Mouse (Mus musculus): ENCODE results near the gene Gstt1.
"Not testable (repeated sequence)": the region's sequence is repeated elsewhere in the genome, so short reads cannot be mapped to it uniquely, and the experiment has no call there.

Gstt1 gene

GRCm38 (mm10) chr10:75818641-75819040 lies 20.3 kb upstream of the Gstt1 start:
- no peak for DNase-seq (ENCODE audit: low read depth in 2 of 2, low spot score in 2 of 2)

- DNase-seq (ENCODE audit: low read depth in 2 of 2, low spot score in 2 of 2): no peak
Observed at GRCm38 (mm10) chr10:75804217-75804616, 5.8 kb upstream of the Gstt1 start.

- DNase-seq (ENCODE audit: low read depth in 2 of 2, low spot score in 2 of 2): no peak
Observed at GRCm38 (mm10) chr10:75797619-75798175, 687 bp downstream of the Gstt1 start.

GRCm38 (mm10) chr10:75796731-75797516 lies 1.5 kb downstream of the Gstt1 start:
- DNase-seq (ENCODE audit: low read depth in 2 of 2, low spot score in 2 of 2): no peak

GRCm38 (mm10) chr10:75794880-75795279 lies 3.5 kb downstream of the Gstt1 start:
- DNase-seq (ENCODE audit: low read depth in 2 of 2, low spot score in 2 of 2): no peak

GRCm38 (mm10) chr10:75790773-75791172 lies 7.6 kb downstream of the Gstt1 start:
- DNase-seq (ENCODE audit: low read depth in 2 of 2, low spot score in 2 of 2): peak in 1 of 2 experiments; percentile 30

GRCm38 (mm10) chr10:75789841-75790240 lies 8.5 kb downstream of the Gstt1 start:
- no peak for DNase-seq (ENCODE audit: low read depth in 2 of 2, low spot score in 2 of 2)

- no peak for DNase-seq (ENCODE audit: low read depth in 2 of 2, low spot score in 2 of 2)
Observed at GRCm38 (mm10) chr10:75789081-75789735, 9.2 kb downstream of the Gstt1 start.

- DNase-seq (ENCODE audit: low read depth in 2 of 2, low spot score in 2 of 2): no peak
Observed at GRCm38 (mm10) chr10:75788277-75788676, 10.1 kb downstream of the Gstt1 start.

- no peak for DNase-seq (ENCODE audit: low read depth in 2 of 2, low spot score in 2 of 2)
Observed at GRCm38 (mm10) chr10:75785442-75785841, 12.9 kb downstream of the Gstt1 start.

- DNase-seq (ENCODE audit: low read depth in 2 of 2, low spot score in 2 of 2): no peak
Observed at GRCm38 (mm10) chr10:75780769-75781578, 17.4 kb downstream of the Gstt1 start, which contains the start of the genes Gm20441 and Gstt3. Gm20441 (minus strand) TSS chr10:75780954. Gstt3 (minus strand) TSS chr10:75781414.

- no peak for DNase-seq (ENCODE audit: low read depth in 2 of 2, low spot score in 2 of 2)
Observed at GRCm38 (mm10) chr10:75779206-75780174, 18.9 kb downstream of the Gstt1 start.

GRCm38 (mm10) chr10:75777885-75778284 lies 20.5 kb downstream of the Gstt1 start:
- no peak for DNase-seq (ENCODE audit: low read depth in 2 of 2, low spot score in 2 of 2)

- DNase-seq (ENCODE audit: low read depth in 2 of 2, low spot score in 2 of 2): no peak
Observed at GRCm38 (mm10) chr10:75776562-75776961, 21.8 kb downstream of the Gstt1 start.

- no peak for DNase-seq (ENCODE audit: low read depth in 2 of 2, low spot score in 2 of 2)
Observed at GRCm38 (mm10) chr10:75774587-75774986, 23.8 kb downstream of the Gstt1 start.

- no peak for DNase-seq (ENCODE audit: low read depth in 2 of 2, low spot score in 2 of 2)
Observed at GRCm38 (mm10) chr10:75774102-75774501, 24.3 kb downstream of the Gstt1 start.

GRCm38 (mm10) chr10:75772795-75773664 lies 25.4 kb downstream of the Gstt1 start, which contains the start of gene Ddt:
Ddt (minus strand) TSS chr10:75773414.
- DNase-seq (ENCODE audit: low read depth in 2 of 2, low spot score in 2 of 2): peak; percentile 69 to 72

- not testable (repeated sequence) for DNase-seq (ENCODE audit: low read depth in 2 of 2, low spot score in 2 of 2)
Observed at GRCm38 (mm10) chr10:75767756-75768155, 30.6 kb downstream of the Gstt1 start.

- DNase-seq (ENCODE audit: low read depth in 2 of 2, low spot score in 2 of 2): no peak
Observed at GRCm38 (mm10) chr10:75766856-75767255, 31.5 kb downstream of the Gstt1 start.
